Mouse (Mus musculus): Measurements from ENCODE around the gene Rbm34. TPM values are rescaled to one million over a fixed set of nuclear protein-coding genes. Genes with fewer than 3 reads are reported as not detected.

Gene Rbm34
- 16.9 TPM for polyA plus RNA-seq (2014; fragmentation: Illumina TruSeq; extraction: RNeasy Lipid Tissue Mini Kit (QIAGEN cat#74804); ENCODE audit: low read depth, low replicate concordance)

GRCm38 (mm10) chr8:126970579-126971313 lies at the start of gene Rbm34:
Gene Rbm34, minus strand, starts transcription at chr8:126971071.

DNA sequence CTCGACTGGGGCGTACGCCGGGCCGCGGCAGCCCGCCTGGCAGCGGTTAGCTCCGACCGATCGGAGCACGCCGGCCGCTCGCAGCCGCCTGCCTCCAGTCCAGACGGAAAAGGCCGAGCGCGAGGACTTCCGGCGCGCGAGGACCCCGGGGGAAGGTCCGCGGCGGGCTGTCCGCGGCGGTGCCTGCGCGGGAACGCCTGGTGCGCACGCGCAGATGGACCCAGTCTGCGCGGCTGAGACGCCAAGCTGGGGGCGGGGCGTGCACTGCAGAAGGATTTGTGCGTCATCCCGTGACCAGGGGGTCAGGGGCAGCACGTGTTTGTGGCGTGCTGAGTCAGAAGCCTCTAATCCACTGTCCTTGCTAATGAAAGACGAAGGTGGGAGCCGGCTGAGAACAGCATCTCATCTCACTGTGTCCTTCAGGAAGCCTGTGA lies 25.1 kb downstream of the Rbm34 start, which contains the start of gene Tomm20:
TSS of gene Tomm20 (minus strand) at position 115 of the 434 bp plus-strand sequence.

Other genes starting within 250 kb of the Rbm34 start
- 31.0 TPM for gene Tomm20, start 25.2 kb downstream of the Rbm34 start, polyA plus RNA-seq (2014; fragmentation: Illumina TruSeq; extraction: RNeasy Lipid Tissue Mini Kit (QIAGEN cat#74804); ENCODE audit: low read depth, low replicate concordance)
- 3.4 TPM for gene Pard3, start 92.8 kb upstream of the Rbm34 start, polyA plus RNA-seq (2014; fragmentation: Illumina TruSeq; extraction: RNeasy Lipid Tissue Mini Kit (QIAGEN cat#74804); ENCODE audit: low read depth, low replicate concordance)

Measured in testis, adult 10 weeks (tissue).